Mouse (Mus musculus) thymus, postnatal 25 days (tissue): ENCODE results near the gene Zdhhc1.

Experiments
- DNase-seq: peaks from one replicate; pipeline ENCODE4 v3.0.0; 2022

Gene Zdhhc1

GRCm38 (mm10) chr8:105451903-105452603, 44.6 kb downstream of the Zdhhc1 start:
- DNase-seq = no peak

GRCm38 (mm10) chr8:105450977-105451376, 45.7 kb downstream of the Zdhhc1 start:
- DNase-seq = no peak

- no peak for DNase-seq
Observed at GRCm38 (mm10) chr8:105448596-105448995, 48.1 kb downstream of the Zdhhc1 start.

GRCm38 (mm10) chr8:105448188-105448587, 48.5 kb downstream of the Zdhhc1 start:
- no peak for DNase-seq

- no peak for DNase-seq
Observed at GRCm38 (mm10) chr8:105446127-105446552, 50.6 kb downstream of the Zdhhc1 start.

- no peak for DNase-seq
Observed at GRCm38 (mm10) chr8:105445296-105446126, 51.2 kb downstream of the Zdhhc1 start.

- no peak for DNase-seq
Observed at GRCm38 (mm10) chr8:105442661-105443060, 54.0 kb downstream of the Zdhhc1 start.

- peak; percentile 53 for DNase-seq
Observed at GRCm38 (mm10) chr8:105441433-105441832, 55.3 kb downstream of the Zdhhc1 start.

GRCm38 (mm10) chr8:105438865-105439264, 57.8 kb downstream of the Zdhhc1 start:
- DNase-seq = peak; percentile 44

GRCm38 (mm10) chr8:105437078-105437748, 59.5 kb downstream of the Zdhhc1 start:
- DNase-seq = no peak

GRCm38 (mm10) chr8:105436218-105436617, 60.5 kb downstream of the Zdhhc1 start:
- no peak for DNase-seq

- peak; percentile 12 for DNase-seq
Observed at GRCm38 (mm10) chr8:105434136-105434535, 62.6 kb downstream of the Zdhhc1 start.

- DNase-seq = no peak
Observed at GRCm38 (mm10) chr8:105433511-105433910, 63.2 kb downstream of the Zdhhc1 start.

- DNase-seq = no peak
Observed at GRCm38 (mm10) chr8:105433021-105433420, 63.7 kb downstream of the Zdhhc1 start.

- no peak for DNase-seq
Observed at GRCm38 (mm10) chr8:105431743-105432515, 64.8 kb downstream of the Zdhhc1 start.

- no peak for DNase-seq
Observed at GRCm38 (mm10) chr8:105426878-105427277, 69.8 kb downstream of the Zdhhc1 start.
